In genomic region chr2:121483576-121483975, GRCm38 (mm10) we compare ENCODE assay signal across 29 mouse cellular contexts. TPM values are rescaled to one million over a fixed set of nuclear protein-coding genes. Genes with fewer than 3 reads are reported as not detected.
DNase-seq lines count a peak whose midpoint lies in the region; ATAC-seq and TF ChIP-seq lines count a peak whose summit lies in the region.
"Had no signal": no experiment of that assay in that cellular context is flagged by ENCODE, and none has a peak within 500 bp of the region (broad histone marks: within the 10 kb centered on the region; RNA-seq: fewer than 3 reads in every experiment).

No protein-coding gene starts in this region.

- TF ChIP-seq CTCF in forebrain, postnatal 0 days (IDR thresholded peaks at IDR 0.05; ENCODE audit: low read depth): no peak
- TF ChIP-seq CTCF in midbrain, postnatal 0 days (IDR thresholded peaks at IDR 0.05): no peak
- no peak for TF ChIP-seq CTCF in brain, embryonic 14.5 days (IDR thresholded peaks at IDR 0.05; ENCODE audit: borderline replicate concordance, extremely low read depth, insufficient read depth, insufficient read length)

- no peak for TF ChIP-seq POLR2A in brain, embryonic 14.5 days (IDR thresholded peaks at IDR 0.05; ENCODE audit: borderline replicate concordance, extremely low read depth, insufficient read depth, insufficient read length, poor library complexity, severe bottlenecking)

- no peak overlapping the region for H3K4me2 ChIP-seq in forebrain, postnatal 0 days (ENCODE audit: low read depth)
- H3K4me2 ChIP-seq in hindbrain, embryonic 11.5 days (replicated peaks; ENCODE audit: low read depth, low read length): no peak overlapping the region
- H3K4me2 ChIP-seq in midbrain, embryonic 13.5 days (replicated peaks): no peak overlapping the region
- H3K4me2 ChIP-seq in midbrain, postnatal 0 days (ENCODE audit: low read depth, low read length, poor library complexity, severe bottlenecking): no peak overlapping the region
- H3K4me2 ChIP-seq in liver, embryonic 12.5 days: no peak overlapping the region
- H3K4me2 ChIP-seq: embryonic facial prominence, embryonic 12.5 days; limb, embryonic 12.5 days; liver, embryonic 11.5 days had no signal

- no peak overlapping the region for H3K4me3 ChIP-seq in forebrain, embryonic 10.5 days
- no peak overlapping the region for H3K4me3 ChIP-seq in forebrain, postnatal 0 days (ENCODE audit: low read depth, low read length)
- H3K4me3 ChIP-seq in hindbrain, embryonic 10.5 days: no peak overlapping the region
- H3K4me3 ChIP-seq in hindbrain, embryonic 11.5 days (ENCODE audit: low read depth, low read length): no peak overlapping the region
- H3K4me3 ChIP-seq in midbrain, embryonic 13.5 days (replicated peaks): no peak overlapping the region
- no peak overlapping the region for H3K4me3 ChIP-seq in midbrain, postnatal 0 days (ENCODE audit: low read depth, low read length)
- H3K4me3 ChIP-seq in liver, embryonic 12.5 days: no peak overlapping the region
- H3K4me3 ChIP-seq: embryonic facial prominence, embryonic 12.5 days; gastrocnemius, adult 2 months; limb, embryonic 12.5 days had no signal

- ATAC-seq in forebrain, postnatal 0 days: no peak
- no peak for ATAC-seq in hindbrain, embryonic 11.5 days (ENCODE audit: low FRiP score)
- ATAC-seq in midbrain, embryonic 13.5 days: peak; percentile 40; the same call in 1 of the 2 replicates
- no peak for ATAC-seq in midbrain, postnatal 0 days (ENCODE audit: low FRiP score)
- no peak for ATAC-seq in liver, embryonic 12.5 days
- ATAC-seq: hindbrain, postnatal 0 days; intestine, postnatal 0 days; liver, postnatal 0 days had no signal

- H3K4me1 ChIP-seq in forebrain, embryonic 10.5 days: peaks cover 12% of the 10 kb centered on the region
- H3K4me1 ChIP-seq in forebrain, postnatal 0 days (ENCODE audit: insufficient read depth): no peaks in the 10 kb centered on the region
- peaks cover 12% of the 10 kb centered on the region for H3K4me1 ChIP-seq in hindbrain, embryonic 10.5 days (replicated peaks)
- H3K4me1 ChIP-seq in hindbrain, embryonic 11.5 days (replicated peaks; ENCODE audit: control insufficient read depth, insufficient read depth, low read length): no peaks in the 10 kb centered on the region
- peaks cover 5% of the 10 kb centered on the region; the same call in 1 of the 2 replicates for H3K4me1 ChIP-seq in midbrain, embryonic 13.5 days (replicated peaks)
- H3K4me1 ChIP-seq in midbrain, postnatal 0 days (ENCODE audit: insufficient read depth, low read length): no peaks in the 10 kb centered on the region
- no peaks in the 10 kb centered on the region for H3K4me1 ChIP-seq in liver, embryonic 12.5 days
- H3K4me1 ChIP-seq: embryonic facial prominence, embryonic 12.5 days had no signal

- H3K27me3 ChIP-seq in forebrain, embryonic 10.5 days (ENCODE audit: poor library complexity, severe bottlenecking): no peaks in the 10 kb centered on the region
- no peaks in the 10 kb centered on the region for H3K27me3 ChIP-seq in forebrain, postnatal 0 days (ENCODE audit: insufficient read depth, low read length)
- no peaks in the 10 kb centered on the region for H3K27me3 ChIP-seq in hindbrain, embryonic 10.5 days (ENCODE audit: insufficient read depth, poor library complexity, severe bottlenecking)
- H3K27me3 ChIP-seq in hindbrain, embryonic 11.5 days (ENCODE audit: control insufficient read depth, insufficient read depth, low read length): no peaks in the 10 kb centered on the region
- H3K27me3 ChIP-seq in midbrain, embryonic 13.5 days: no peaks in the 10 kb centered on the region
- H3K27me3 ChIP-seq in midbrain, postnatal 0 days (ENCODE audit: insufficient read depth, low read length): no peaks in the 10 kb centered on the region
- peaks cover 11% of the 10 kb centered on the region for H3K27me3 ChIP-seq in liver, embryonic 12.5 days (replicated peaks)
- H3K27me3 ChIP-seq: embryonic facial prominence, embryonic 12.5 days; limb, embryonic 12.5 days had no signal

- peak overlapping the region; percentile 58 for H3K27ac ChIP-seq in forebrain, embryonic 10.5 days
- no peak overlapping the region for H3K27ac ChIP-seq in forebrain, postnatal 0 days (ENCODE audit: low read depth, low read length)
- H3K27ac ChIP-seq in hindbrain, embryonic 10.5 days: peak overlapping the region; percentile 45
- no peak overlapping the region for H3K27ac ChIP-seq in hindbrain, embryonic 11.5 days (ENCODE audit: low read depth, low read length)
- H3K27ac ChIP-seq in midbrain, embryonic 13.5 days: peak overlapping the region; percentile 35
- no peak overlapping the region for H3K27ac ChIP-seq in midbrain, postnatal 0 days (ENCODE audit: low read depth, low read length)
- H3K27ac ChIP-seq in liver, embryonic 12.5 days: no peak overlapping the region
- H3K27ac ChIP-seq: embryonic facial prominence, embryonic 12.5 days; gastrocnemius, adult 2 months; hindbrain, postnatal 0 days; limb, embryonic 12.5 days had no signal

- no peaks in the 10 kb centered on the region for H3K36me3 ChIP-seq in forebrain, embryonic 10.5 days (replicated peaks)
- no peaks in the 10 kb centered on the region for H3K36me3 ChIP-seq in forebrain, postnatal 0 days (ENCODE audit: insufficient read depth)
- H3K36me3 ChIP-seq in hindbrain, embryonic 10.5 days: no peaks in the 10 kb centered on the region
- H3K36me3 ChIP-seq in hindbrain, embryonic 11.5 days (ENCODE audit: control insufficient read depth, insufficient read depth, low read length): no peaks in the 10 kb centered on the region
- H3K36me3 ChIP-seq in midbrain, embryonic 13.5 days: no peaks in the 10 kb centered on the region
- H3K36me3 ChIP-seq in midbrain, postnatal 0 days (ENCODE audit: insufficient read depth, low read length): no peaks in the 10 kb centered on the region
- no peaks in the 10 kb centered on the region for H3K36me3 ChIP-seq in liver, embryonic 12.5 days
- H3K36me3 ChIP-seq: embryonic facial prominence, embryonic 12.5 days; limb, embryonic 12.5 days had no signal

- 52% methylated on average over 8 of the region's 8 CpGs for WGBS in forebrain, embryonic 10.5 days
- 30% methylated on average over 8 of the region's 8 CpGs for WGBS in forebrain, postnatal 0 days
- 51% methylated on average over 8 of the region's 8 CpGs for WGBS in hindbrain, embryonic 10.5 days
- WGBS in hindbrain, embryonic 11.5 days: 39% methylated on average over 8 of the region's 8 CpGs
- WGBS in midbrain, embryonic 13.5 days: 44% methylated on average over 8 of the region's 8 CpGs
- WGBS in midbrain, postnatal 0 days: 38% methylated on average over 8 of the region's 8 CpGs
- WGBS in liver, embryonic 12.5 days (ENCODE audit: insufficient replicate concordance): 73% methylated on average over 8 of the region's 8 CpGs

- H3K9ac ChIP-seq in forebrain, postnatal 0 days: no peak overlapping the region
- H3K9ac ChIP-seq in hindbrain, embryonic 11.5 days (ENCODE audit: low read depth, low read length): no peak overlapping the region
- H3K9ac ChIP-seq in midbrain, embryonic 13.5 days (replicated peaks): no peak overlapping the region; the same call in 1 of the 2 replicates
- H3K9ac ChIP-seq in midbrain, postnatal 0 days (replicated peaks; ENCODE audit: low read length, poor library complexity, severe bottlenecking): no peak overlapping the region
- H3K9ac ChIP-seq in liver, embryonic 12.5 days: no peak overlapping the region
- H3K9ac ChIP-seq: embryonic facial prominence, embryonic 12.5 days; limb, embryonic 12.5 days; liver, postnatal 0 days had no signal

- H3K9me3 ChIP-seq in forebrain, embryonic 10.5 days: no peaks in the 10 kb centered on the region
- no peaks in the 10 kb centered on the region for H3K9me3 ChIP-seq in forebrain, postnatal 0 days (ENCODE audit: low read length)
- no peaks in the 10 kb centered on the region for H3K9me3 ChIP-seq in hindbrain, embryonic 10.5 days
- H3K9me3 ChIP-seq in hindbrain, embryonic 11.5 days (ENCODE audit: control insufficient read depth, low read length): no peaks in the 10 kb centered on the region
- H3K9me3 ChIP-seq in midbrain, embryonic 13.5 days: no peaks in the 10 kb centered on the region
- no peaks in the 10 kb centered on the region for H3K9me3 ChIP-seq in midbrain, postnatal 0 days (ENCODE audit: low read length)
- no peaks in the 10 kb centered on the region for H3K9me3 ChIP-seq in liver, embryonic 12.5 days (replicated peaks)
- H3K9me3 ChIP-seq: embryonic facial prominence, embryonic 12.5 days; limb, embryonic 12.5 days had no signal

- no peak for DNase-seq in forebrain, embryonic 10.5 days (ENCODE audit: extremely low spot score, low spot score)
- DNase-seq in forebrain, postnatal 0 days: no peak
- no peak for DNase-seq in hindbrain, embryonic 10.5 days (ENCODE audit: low spot score)
- DNase-seq in hindbrain, embryonic 11.5 days (ENCODE audit: low spot score): no peak
- no peak for DNase-seq in midbrain, postnatal 0 days (ENCODE audit: low spot score)
- DNase-seq in brain, embryonic 14.5 days (ENCODE audit: low read depth): peak; percentile 36
- DNase-seq: adrenal gland, postnatal 10 days; cerebellum, adult 11 months; cerebellum, adult 9-10 months; cerebellum, postnatal 36 days; embryo, embryonic 11 days; gastrocnemius, adult 2 months; gastrocnemius, postnatal 36 days; heart, postnatal 14 days; kidney, postnatal 14 days; layer of hippocampus, adult 9-11 months; liver, postnatal 0 days; lung, postnatal 36 days; right cerebral cortex, adult 18-20 months; spleen, adult 18-20 months; thymus, adult 18-20 months; thymus, postnatal 25 days had no signal

RNA-seq across cellular contexts. Expression of gene Mfap1b, which starts 9.7 kb away (rescaled TPM):
- polyA plus RNA-seq in forebrain, embryonic 10.5 days (2016; fragmentation: Nextera tagmentation; extraction: Ambion mirVana): 53.5 and 53.7 TPM in 2 replicates
- 34.5 and 36.4 TPM in 2 replicates for total RNA-seq in forebrain, postnatal 0 days (2014; rRNA removed)
- 44.6 and 58.4 TPM in 2 replicates for polyA plus RNA-seq in forebrain, postnatal 0 days (2015; fragmentation: Nextera tagmentation; extraction: Ambion mirVana)
- 48.8 and 56.1 TPM in 2 replicates for polyA plus RNA-seq in hindbrain, embryonic 10.5 days (2016; fragmentation: Nextera tagmentation; extraction: Ambion mirVana)
- 80.4 and 80.9 TPM in 2 replicates for polyA plus RNA-seq in hindbrain, embryonic 11.5 days (2014; fragmentation: Nextera tagmentation; extraction: Ambion mirVana)
- polyA plus RNA-seq in midbrain, embryonic 13.5 days (2015; fragmentation: Nextera tagmentation; extraction: Ambion mirVana): 78.6 and 82.4 TPM in 2 replicates
- total RNA-seq in midbrain, postnatal 0 days (2014; rRNA removed): 22.6 and 30.4 TPM in 2 replicates
- 56.2 and 57.4 TPM in 2 replicates for polyA plus RNA-seq in midbrain, postnatal 0 days (2015; fragmentation: Nextera tagmentation; extraction: Ambion mirVana)
- 17.2 and 28.0 TPM in 2 replicates for polyA plus RNA-seq in brain, embryonic 14.5 days (2012; rRNA removed)
- polyA plus RNA-seq in liver, embryonic 12.5 days (2016; fragmentation: Nextera tagmentation; extraction: Ambion mirVana): 32.2 and 34.4 TPM in 2 replicates

RNA-seq across cellular contexts. Expression of gene Mfap1a, which starts 22.9 kb away (rescaled TPM):
- polyA plus RNA-seq in forebrain, embryonic 10.5 days (2016; fragmentation: Nextera tagmentation; extraction: Ambion mirVana): 27.9 and 29.5 TPM in 2 replicates
- 16.1 and 25.7 TPM in 2 replicates for total RNA-seq in forebrain, postnatal 0 days (2014; rRNA removed)
- polyA plus RNA-seq in forebrain, postnatal 0 days (2015; fragmentation: Nextera tagmentation; extraction: Ambion mirVana): 12.8 and 20.4 TPM in 2 replicates
- polyA plus RNA-seq in hindbrain, embryonic 10.5 days (2016; fragmentation: Nextera tagmentation; extraction: Ambion mirVana): 21.2 and 27.2 TPM in 2 replicates
- 30.9 and 31.5 TPM in 2 replicates for polyA plus RNA-seq in hindbrain, embryonic 11.5 days (2014; fragmentation: Nextera tagmentation; extraction: Ambion mirVana)
- polyA plus RNA-seq in midbrain, embryonic 13.5 days (2015; fragmentation: Nextera tagmentation; extraction: Ambion mirVana): 37.3 and 37.7 TPM in 2 replicates
- 13.9 and 14.2 TPM in 2 replicates for total RNA-seq in midbrain, postnatal 0 days (2014; rRNA removed)
- polyA plus RNA-seq in midbrain, postnatal 0 days (2015; fragmentation: Nextera tagmentation; extraction: Ambion mirVana): 20.8 and 20.9 TPM in 2 replicates
- polyA plus RNA-seq in brain, embryonic 14.5 days (2012; rRNA removed): 10.8 and 18.4 TPM in 2 replicates
- 15.2 and 17.3 TPM in 2 replicates for polyA plus RNA-seq in liver, embryonic 12.5 days (2016; fragmentation: Nextera tagmentation; extraction: Ambion mirVana)

RNA-seq across cellular contexts. Expression of gene Wdr76, which starts 22.9 kb away (rescaled TPM):
- 15.0 and 15.8 TPM in 2 replicates for polyA plus RNA-seq in forebrain, embryonic 10.5 days (2016; fragmentation: Nextera tagmentation; extraction: Ambion mirVana)
- 4.7 and 5.1 TPM in 2 replicates for total RNA-seq in forebrain, postnatal 0 days (2014; rRNA removed)
- polyA plus RNA-seq in forebrain, postnatal 0 days (2015; fragmentation: Nextera tagmentation; extraction: Ambion mirVana): 0.88 and 1.5 TPM in 2 replicates
- 8.8 and 13.0 TPM in 2 replicates for polyA plus RNA-seq in hindbrain, embryonic 10.5 days (2016; fragmentation: Nextera tagmentation; extraction: Ambion mirVana)
- 11.4 and 12.6 TPM in 2 replicates for polyA plus RNA-seq in hindbrain, embryonic 11.5 days (2014; fragmentation: Nextera tagmentation; extraction: Ambion mirVana)
- polyA plus RNA-seq in midbrain, embryonic 13.5 days (2015; fragmentation: Nextera tagmentation; extraction: Ambion mirVana): 6.4 and 7.9 TPM in 2 replicates
- 4.8 TPM in 2 replicates for total RNA-seq in midbrain, postnatal 0 days (2014; rRNA removed)
- 1.8 and 2.1 TPM in 2 replicates for polyA plus RNA-seq in midbrain, postnatal 0 days (2015; fragmentation: Nextera tagmentation; extraction: Ambion mirVana)
- 7.7 and 10.6 TPM in 2 replicates for polyA plus RNA-seq in brain, embryonic 14.5 days (2012; rRNA removed)
- polyA plus RNA-seq in liver, embryonic 12.5 days (2016; fragmentation: Nextera tagmentation; extraction: Ambion mirVana): 10.8 and 11.1 TPM in 2 replicates

RNA-seq across cellular contexts. Expression of gene Serinc4, which starts 27.0 kb away (rescaled TPM):
- polyA plus RNA-seq in forebrain, embryonic 10.5 days (2016; fragmentation: Nextera tagmentation; extraction: Ambion mirVana): 0.15 and 0.27 TPM in 2 replicates
- total RNA-seq in forebrain, postnatal 0 days (2014; rRNA removed): 3.1 and 6.2 TPM in 2 replicates
- 1.2 and 1.8 TPM in 2 replicates for polyA plus RNA-seq in forebrain, postnatal 0 days (2015; fragmentation: Nextera tagmentation; extraction: Ambion mirVana)
- 0.15 and 0.42 TPM in 2 replicates for polyA plus RNA-seq in hindbrain, embryonic 10.5 days (2016; fragmentation: Nextera tagmentation; extraction: Ambion mirVana)
- 0.46 and 0.80 TPM in 2 replicates for polyA plus RNA-seq in hindbrain, embryonic 11.5 days (2014; fragmentation: Nextera tagmentation; extraction: Ambion mirVana)
- 1.3 and 1.5 TPM in 2 replicates for polyA plus RNA-seq in midbrain, embryonic 13.5 days (2015; fragmentation: Nextera tagmentation; extraction: Ambion mirVana)
- total RNA-seq in midbrain, postnatal 0 days (2014; rRNA removed): 1.8 and 2.6 TPM in 2 replicates
- polyA plus RNA-seq in midbrain, postnatal 0 days (2015; fragmentation: Nextera tagmentation; extraction: Ambion mirVana): 1.1 and 1.5 TPM in 2 replicates
- 4.8 and 7.9 TPM in 2 replicates for polyA plus RNA-seq in brain, embryonic 14.5 days (2012; rRNA removed)
- 0.13 TPM in 1 of 2 replicates, not detected in the other for polyA plus RNA-seq in liver, embryonic 12.5 days (2016; fragmentation: Nextera tagmentation; extraction: Ambion mirVana)
- total RNA-seq: gastrocnemius, adult 2 months; gastrocnemius, postnatal 36 days had no signal
- polyA plus RNA-seq: embryonic facial prominence, embryonic 12.5 days; limb, embryonic 12.5 days; liver, postnatal 0 days had no signal

RNA-seq across cellular contexts. Expression of gene Hypk, which starts 30.5 kb away (rescaled TPM):
- polyA plus RNA-seq in forebrain, embryonic 10.5 days (2016; fragmentation: Nextera tagmentation; extraction: Ambion mirVana): 142 and 161 TPM in 2 replicates
- total RNA-seq in forebrain, postnatal 0 days (2014; rRNA removed): 16.8 and 22.0 TPM in 2 replicates
- polyA plus RNA-seq in forebrain, postnatal 0 days (2015; fragmentation: Nextera tagmentation; extraction: Ambion mirVana): 114 and 121 TPM in 2 replicates
- polyA plus RNA-seq in hindbrain, embryonic 10.5 days (2016; fragmentation: Nextera tagmentation; extraction: Ambion mirVana): 110 and 135 TPM in 2 replicates
- 114 and 116 TPM in 2 replicates for polyA plus RNA-seq in hindbrain, embryonic 11.5 days (2014; fragmentation: Nextera tagmentation; extraction: Ambion mirVana)
- 117 and 118 TPM in 2 replicates for polyA plus RNA-seq in midbrain, embryonic 13.5 days (2015; fragmentation: Nextera tagmentation; extraction: Ambion mirVana)
- total RNA-seq in midbrain, postnatal 0 days (2014; rRNA removed): 12.3 and 17.6 TPM in 2 replicates
- 109 and 115 TPM in 2 replicates for polyA plus RNA-seq in midbrain, postnatal 0 days (2015; fragmentation: Nextera tagmentation; extraction: Ambion mirVana)
- polyA plus RNA-seq in brain, embryonic 14.5 days (2012; rRNA removed): 31.6 and 32.1 TPM in 2 replicates
- polyA plus RNA-seq in liver, embryonic 12.5 days (2016; fragmentation: Nextera tagmentation; extraction: Ambion mirVana): 111 and 127 TPM in 2 replicates

Comparison
In these comparisons a context has a peak if more than half of its experiments do, and no peak if none do; other contexts are left out.
1. H3K27ac ChIP-seq: peak in forebrain, embryonic 10.5 days (single experiment), hindbrain, embryonic 10.5 days (single experiment) and midbrain, embryonic 13.5 days (single experiment); none in forebrain, postnatal 0 days (single experiment), hindbrain, embryonic 11.5 days (single experiment), midbrain, postnatal 0 days (single experiment) and liver, embryonic 12.5 days (single experiment).